Mouse (Mus musculus): Measurements from ENCODE around the gene Tspoap1. TPM values are rescaled to one million over a fixed set of nuclear protein-coding genes. Genes with fewer than 3 reads are reported as not detected.

Tspoap1 gene
- polyA plus RNA-seq, 1 experiment: 0.04 TPM

DNA sequence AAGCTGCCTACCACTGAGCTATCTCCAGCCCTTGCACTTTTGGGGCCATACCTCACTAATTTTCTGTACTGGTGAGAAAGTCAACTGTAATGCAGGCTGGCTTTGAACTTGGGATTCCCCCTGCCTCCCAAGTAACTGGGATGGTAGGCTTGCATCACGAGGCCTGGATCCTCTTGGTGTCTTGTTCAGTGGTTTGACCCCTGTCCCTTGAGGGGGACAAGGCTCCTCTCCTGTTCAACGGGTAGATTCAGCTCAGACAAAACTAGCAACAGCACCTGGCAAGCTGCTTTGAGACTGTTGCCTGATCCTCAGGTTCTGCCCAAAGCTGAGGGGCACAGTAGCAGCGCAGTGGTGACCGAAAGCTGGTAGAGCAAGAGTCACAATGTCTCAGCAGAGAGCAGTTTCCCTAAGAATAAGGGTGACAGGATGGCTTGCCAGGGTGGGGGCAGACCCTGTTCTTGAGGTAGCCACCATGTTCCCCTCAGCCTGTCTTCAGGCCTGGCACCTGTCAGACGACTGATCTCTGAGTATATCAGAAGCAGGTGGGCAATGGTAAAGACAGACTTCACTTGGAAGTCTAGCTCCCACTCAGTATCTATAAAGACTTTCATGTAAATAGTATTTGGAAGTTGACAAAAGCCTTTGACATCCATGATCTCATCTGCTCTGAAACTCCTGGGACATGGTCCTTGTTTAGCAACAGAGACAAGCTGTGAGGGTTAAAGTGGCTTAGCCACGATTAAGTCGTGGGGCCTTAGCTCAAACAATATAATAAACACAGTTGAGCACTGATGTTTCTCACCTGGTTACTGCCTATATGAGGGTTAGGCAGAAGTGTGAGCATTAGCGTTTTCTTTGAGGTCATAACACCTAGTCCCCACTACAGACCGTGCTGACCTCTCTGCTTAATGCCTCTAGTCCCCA lies 14.4 kb upstream of the Tspoap1 start:
- H3K79me2 ChIP-seq (ENCODE audit: control insufficient read depth, insufficient read depth): no peaks in the 10 kb centered on the region
- no peaks in the 10 kb centered on the region for H3K27me3 ChIP-seq (ENCODE audit: control insufficient read depth, insufficient read depth, insufficient read length)
- no peak overlapping the region for H3K4me2 ChIP-seq (ENCODE audit: low read depth)
- H3K4me3 ChIP-seq: no peak overlapping the region
- peaks cover 20% of the 10 kb centered on the region for H3K36me3 ChIP-seq (ENCODE audit: control insufficient read depth, insufficient read depth)
- no peak overlapping the region for H3ac ChIP-seq (ENCODE audit: control insufficient read depth, insufficient read length)
- no peak for TF ChIP-seq MYOD1 (IDR thresholded peaks at IDR 0.05; ENCODE audit: control insufficient read depth in 1 of 3, insufficient read length in 2 of 3, low read depth in 2 of 3)
- TF ChIP-seq TCF12 (IDR thresholded peaks at IDR 0.05; ENCODE audit: insufficient read depth, poor library complexity, severe bottlenecking): no peak
- no peak for TF ChIP-seq MYOG (IDR thresholded peaks at IDR 0.05; ENCODE audit: control insufficient read depth in 1 of 3, insufficient read depth in 1 of 3, insufficient read length in 2 of 3, low read depth in 2 of 3)
- no peak for TF ChIP-seq POLR2A (IDR thresholded peaks at IDR 0.05; ENCODE audit: insufficient read length, low read depth)
- TF ChIP-seq TCF3 (IDR thresholded peaks at IDR 0.05; ENCODE audit: insufficient read length, low read depth): no peak
- TF ChIP-seq E2F4 (IDR thresholded peaks at IDR 0.05; ENCODE audit: insufficient read depth): no peak
- no peak for TF ChIP-seq SRF (IDR thresholded peaks at IDR 0.05; ENCODE audit: control insufficient read depth, insufficient read length, low read depth)
- TF ChIP-seq MAX (IDR thresholded peaks at IDR 0.05; ENCODE audit: low read depth): no peak
- TF ChIP-seq REST (IDR thresholded peaks at IDR 0.05; ENCODE audit: insufficient read depth, insufficient read length): no peak
- TF ChIP-seq USF1 (IDR thresholded peaks at IDR 0.05; ENCODE audit: low read depth): no peak
- TF ChIP-seq CEBPB (IDR thresholded peaks at IDR 0.05; ENCODE audit: insufficient read depth, poor library complexity, severe bottlenecking): no peak
- TF ChIP-seq POLR2AphosphoS2 (IDR thresholded peaks at IDR 0.05; ENCODE audit: insufficient read length, low read depth): no peak

DNA sequence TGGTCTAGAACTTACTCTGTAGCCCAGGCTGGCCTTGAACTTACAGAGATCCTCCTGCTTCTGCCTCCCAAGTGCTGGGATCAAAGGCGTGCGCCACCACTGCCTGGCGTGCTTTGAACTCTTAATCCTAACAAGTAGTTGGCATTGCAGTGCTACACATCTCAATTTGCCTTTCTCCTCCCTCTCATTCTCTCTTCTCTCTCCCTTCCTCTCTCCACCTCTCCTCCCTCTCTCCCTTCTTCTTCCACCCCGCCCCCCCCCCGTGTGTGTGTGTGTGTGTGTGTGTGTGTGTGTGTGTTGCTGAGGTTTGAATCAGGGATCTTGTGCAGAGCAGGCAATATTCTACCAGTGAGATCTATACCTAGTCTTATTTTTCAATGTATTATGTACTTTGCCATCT lies 13.0 kb upstream of the Tspoap1 start:
- Histone ChIP-seq H3K36me3 (ENCODE audit: control insufficient read depth, insufficient read depth) (peaks cover 16% of the 10 kb centered on the region), H3ac (ENCODE audit: control insufficient read depth, insufficient read length) (no peak overlapping the region), H3K4me2 (ENCODE audit: low read depth) (no peak overlapping the region), H3K4me3 (no peak overlapping the region), H3K79me2 (ENCODE audit: control insufficient read depth, insufficient read depth) (no peaks in the 10 kb centered on the region), H3K27me3 (ENCODE audit: control insufficient read depth, insufficient read depth, insufficient read length) (no peaks in the 10 kb centered on the region)
- TF ChIP-seq REST (IDR thresholded peaks at IDR 0.05; ENCODE audit: insufficient read depth, insufficient read length) (no peak), MAX (IDR thresholded peaks at IDR 0.05; ENCODE audit: low read depth) (no peak), MYOG (IDR thresholded peaks at IDR 0.05; ENCODE audit: control insufficient read depth in 1 of 3, insufficient read depth in 1 of 3, insufficient read length in 2 of 3, low read depth in 2 of 3) (no peak), MYOD1 (IDR thresholded peaks at IDR 0.05; ENCODE audit: control insufficient read depth in 1 of 3, insufficient read length in 2 of 3, low read depth in 2 of 3) (no peak), POLR2A (IDR thresholded peaks at IDR 0.05; ENCODE audit: insufficient read length, low read depth) (no peak), E2F4 (IDR thresholded peaks at IDR 0.05; ENCODE audit: insufficient read depth) (no peak), POLR2AphosphoS2 (IDR thresholded peaks at IDR 0.05; ENCODE audit: insufficient read length, low read depth) (no peak), USF1 (IDR thresholded peaks at IDR 0.05; ENCODE audit: low read depth) (no peak), CEBPB (IDR thresholded peaks at IDR 0.05; ENCODE audit: insufficient read depth, poor library complexity, severe bottlenecking) (no peak), TCF3 (IDR thresholded peaks at IDR 0.05; ENCODE audit: insufficient read length, low read depth) (no peak), TCF12 (IDR thresholded peaks at IDR 0.05; ENCODE audit: insufficient read depth, poor library complexity, severe bottlenecking) (no peak), SRF (IDR thresholded peaks at IDR 0.05; ENCODE audit: control insufficient read depth, insufficient read length, low read depth) (no peak)

DNA sequence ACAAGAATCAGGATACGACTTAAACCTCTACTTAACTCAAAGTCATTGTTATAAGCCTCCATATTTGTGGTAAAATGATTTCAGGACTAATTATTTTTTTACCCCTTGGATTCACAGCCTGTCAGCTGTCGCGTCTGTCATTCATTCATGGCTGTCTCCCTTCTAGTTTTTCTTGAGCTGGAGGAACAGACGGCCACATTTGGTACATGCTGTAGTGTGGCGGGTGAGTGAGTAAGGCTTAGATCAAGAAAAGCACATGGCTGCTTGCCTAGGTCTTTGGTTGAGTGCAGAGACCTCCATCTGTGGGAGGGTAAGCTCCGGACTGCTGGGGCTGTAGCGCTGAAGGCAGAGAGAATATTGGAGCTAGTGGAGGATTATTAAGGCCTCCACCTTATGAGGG lies 12.6 kb upstream of the Tspoap1 start:
- no peak overlapping the region for H3K4me2 ChIP-seq (ENCODE audit: low read depth)
- no peak overlapping the region for H3ac ChIP-seq (ENCODE audit: control insufficient read depth, insufficient read length)
- H3K79me2 ChIP-seq (ENCODE audit: control insufficient read depth, insufficient read depth): no peaks in the 10 kb centered on the region
- no peaks in the 10 kb centered on the region for H3K27me3 ChIP-seq (ENCODE audit: control insufficient read depth, insufficient read depth, insufficient read length)
- H3K36me3 ChIP-seq (ENCODE audit: control insufficient read depth, insufficient read depth): peaks cover 16% of the 10 kb centered on the region
- no peak overlapping the region for H3K4me3 ChIP-seq
- no peak for TF ChIP-seq CEBPB (IDR thresholded peaks at IDR 0.05; ENCODE audit: insufficient read depth, poor library complexity, severe bottlenecking)
- no peak for TF ChIP-seq TCF12 (IDR thresholded peaks at IDR 0.05; ENCODE audit: insufficient read depth, poor library complexity, severe bottlenecking)
- peak in 2 of 3 experiments; percentile 7 to 22 for TF ChIP-seq MYOD1 (IDR thresholded peaks at IDR 0.05; ENCODE audit: control insufficient read depth in 1 of 3, insufficient read length in 2 of 3, low read depth in 2 of 3)
- TF ChIP-seq MYOG (IDR thresholded peaks at IDR 0.05; ENCODE audit: control insufficient read depth in 1 of 3, insufficient read depth in 1 of 3, insufficient read length in 2 of 3, low read depth in 2 of 3): no peak
- no peak for TF ChIP-seq USF1 (IDR thresholded peaks at IDR 0.05; ENCODE audit: low read depth)
- TF ChIP-seq SRF (IDR thresholded peaks at IDR 0.05; ENCODE audit: control insufficient read depth, insufficient read length, low read depth): no peak

DNA sequence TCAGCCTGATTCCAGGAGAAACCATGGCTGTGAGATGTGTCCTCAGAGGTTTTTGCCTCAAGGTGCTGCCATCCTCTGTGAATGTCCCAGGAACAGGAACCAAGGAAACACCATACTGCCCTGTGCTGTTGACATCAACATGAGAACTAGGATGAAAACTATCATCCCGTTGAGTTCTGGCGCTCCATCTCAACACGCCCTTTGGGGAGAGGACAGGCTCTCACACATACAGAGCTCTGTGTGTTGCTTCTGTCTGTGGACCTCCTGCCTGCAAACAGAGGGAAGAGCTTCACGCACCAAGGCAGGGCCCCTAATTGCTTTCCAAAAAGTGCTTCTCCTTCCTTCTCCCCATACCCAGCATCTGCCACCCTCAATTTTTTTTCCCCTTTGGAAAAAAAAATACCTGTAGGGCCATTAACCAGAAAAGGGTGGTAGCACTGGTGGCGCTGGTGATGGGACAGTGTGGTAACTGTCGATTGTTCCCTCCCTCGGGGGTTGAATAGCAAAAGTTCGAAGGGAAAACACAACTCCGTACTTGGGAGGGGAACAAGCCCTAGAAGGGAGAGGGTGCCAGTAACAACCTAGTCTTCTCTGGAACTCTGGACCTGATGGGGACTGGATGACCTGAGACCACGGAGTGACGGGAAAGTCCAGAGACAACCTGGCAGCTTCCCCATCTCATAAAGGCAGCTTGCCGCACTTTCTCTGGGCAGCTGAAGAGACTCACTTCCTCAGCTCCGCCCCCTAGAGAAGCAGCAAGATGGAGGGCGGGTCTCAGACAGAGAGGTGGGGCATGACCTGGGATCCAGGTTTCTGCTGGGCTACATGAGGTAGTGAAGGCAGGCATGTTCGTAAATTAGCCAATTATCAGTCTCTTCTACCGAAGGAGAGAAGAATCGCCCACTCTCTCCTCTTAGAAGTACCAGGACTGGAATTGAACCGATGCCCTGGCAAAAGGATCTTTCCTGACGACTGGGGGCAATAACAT lies 11.9 kb upstream of the Tspoap1 start:
- H3K27me3 ChIP-seq (ENCODE audit: control insufficient read depth, insufficient read depth, insufficient read length): no peaks in the 10 kb centered on the region
- H3K4me3 ChIP-seq: peak overlapping the region; percentile 18
- peak overlapping the region; percentile 92 for H3K4me2 ChIP-seq (ENCODE audit: low read depth)
- no peaks in the 10 kb centered on the region for H3K79me2 ChIP-seq (ENCODE audit: control insufficient read depth, insufficient read depth)
- peaks cover 15% of the 10 kb centered on the region for H3K36me3 ChIP-seq (ENCODE audit: control insufficient read depth, insufficient read depth)
- TF ChIP-seq TCF3 (IDR thresholded peaks at IDR 0.05; ENCODE audit: insufficient read length, low read depth) (no peak), TCF12 (IDR thresholded peaks at IDR 0.05; ENCODE audit: insufficient read depth, poor library complexity, severe bottlenecking) (no peak), POLR2A (IDR thresholded peaks at IDR 0.05; ENCODE audit: insufficient read length, low read depth) (peak; percentile 12), E2F4 (IDR thresholded peaks at IDR 0.05; ENCODE audit: insufficient read depth) (no peak)
- H3ac ChIP-seq (ENCODE audit: control insufficient read depth, insufficient read length): no peak overlapping the region
